Mouse (Mus musculus) erythroid progenitor cell, adult 5-6 weeks (primary cell): ENCODE results near the gene Kif5a. TPM values are rescaled to one million over a fixed set of nuclear protein-coding genes. Genes with fewer than 3 reads are reported as not detected.

Experiments used
- ATAC-seq: replicated peaks from 2 replicates; pipeline ENCODE4 v1.8.0; 2016; ENCODE audit warnings: moderate number of reproducible peaks, mild to moderate bottlenecking, moderate TSS enrichment, inconsistent platforms; ENCODE audit not compliant: poor library complexity, low FRiP score, severe bottlenecking
- total RNA-seq, 2 experiments: library from RNA; stranded (forward) in 1 of 2; stranded (reverse) in 1 of 2; fragments of 150-400 nt in 1 of 2; fragments of 186-747, 209-891 nt in 1 of 2; gene quantifications; 2 replicates each; pipeline versions ENCODE4 v1.2.3 to v1.2.4; 2015 to 2017; ENCODE audit warnings: low replicate concordance in 2 of 2

Gene Kif5a
- total RNA-seq, 2 experiments from 2014 or later: not detected

DNA sequence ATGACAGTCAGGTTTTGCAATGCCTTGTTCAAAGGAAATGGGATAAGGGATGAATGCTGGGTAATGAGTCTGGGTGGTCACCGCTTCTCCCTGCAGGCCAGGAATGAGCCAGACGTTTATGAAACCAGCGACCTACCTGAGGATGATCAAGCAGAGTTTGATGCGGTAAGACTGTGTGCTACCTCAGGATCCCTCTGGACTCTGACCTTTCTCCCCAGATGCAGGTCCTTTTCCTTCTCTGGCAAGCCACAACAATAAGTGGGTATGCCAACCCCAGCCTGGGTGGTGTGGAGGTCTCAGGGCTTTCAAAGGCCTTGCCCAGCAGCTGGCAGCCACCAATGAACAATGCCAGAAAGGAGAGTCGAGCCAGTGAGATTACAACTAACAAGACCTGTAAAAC lies 4.2 kb upstream of the Kif5a start:
- no peak for ATAC-seq

DNA sequence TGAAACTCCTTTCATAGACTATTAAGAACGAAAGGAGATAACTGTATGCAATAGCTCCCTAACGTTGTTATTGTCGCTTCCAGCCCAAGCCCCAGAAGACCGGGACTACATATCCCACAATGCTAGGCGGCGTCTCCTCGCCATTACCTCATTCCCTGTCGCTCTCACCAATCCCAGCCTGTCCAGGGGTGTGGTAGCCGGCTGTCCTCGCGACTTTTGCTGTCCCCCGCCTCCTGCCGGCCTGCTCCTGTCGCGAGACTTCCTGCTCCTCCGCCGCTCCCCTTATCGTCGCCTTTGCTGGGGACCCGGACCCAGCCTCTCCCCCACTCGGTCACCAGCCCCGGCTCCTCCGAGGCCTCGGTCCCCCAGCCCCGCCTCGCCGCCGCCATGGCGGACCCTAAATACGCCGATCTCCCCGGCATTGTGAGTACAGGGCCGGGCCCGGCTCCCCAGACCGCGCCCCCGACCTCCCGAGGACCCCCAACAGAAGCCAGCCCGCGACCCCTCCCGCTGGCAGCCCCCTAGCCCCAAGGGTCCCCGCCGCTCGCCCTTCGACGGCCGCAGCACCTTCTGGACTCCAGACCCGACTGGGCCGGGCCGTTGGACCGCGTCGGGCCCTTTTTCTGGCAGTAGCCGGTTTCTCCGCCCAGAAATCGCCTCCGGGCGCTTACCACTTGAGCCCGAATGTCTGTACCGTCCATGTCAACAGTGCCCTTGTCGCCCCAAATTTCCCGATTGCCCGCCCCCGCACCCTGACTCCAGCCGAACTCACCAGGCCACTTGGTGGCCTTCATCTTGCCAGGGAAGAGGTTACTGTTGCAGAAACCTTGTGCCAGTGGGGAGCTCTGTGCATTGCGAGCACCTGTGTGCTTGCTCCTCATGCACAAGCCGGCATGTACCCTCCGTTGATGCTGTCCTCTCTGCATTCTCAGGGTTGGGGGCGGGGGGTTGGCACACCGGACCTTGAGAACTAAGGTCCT lies 3.3 kb upstream of the Kif5a start, which contains the start of gene Dctn2:
Dctn2 (plus strand) TSS at position 257 of the 980 bp plus-strand sequence.
- peak; percentile 95 for ATAC-seq

GRCm38 (mm10) chr10:127265727-127266111 lies 2.6 kb upstream of the Kif5a start:
- peak; percentile 65 for ATAC-seq

- no peak for ATAC-seq
Observed at GRCm38 (mm10) chr10:127264971-127265370, 1.8 kb upstream of the Kif5a start.

- no peak for ATAC-seq
Observed at GRCm38 (mm10) chr10:127264336-127264735, 1.2 kb upstream of the Kif5a start.

DNA sequence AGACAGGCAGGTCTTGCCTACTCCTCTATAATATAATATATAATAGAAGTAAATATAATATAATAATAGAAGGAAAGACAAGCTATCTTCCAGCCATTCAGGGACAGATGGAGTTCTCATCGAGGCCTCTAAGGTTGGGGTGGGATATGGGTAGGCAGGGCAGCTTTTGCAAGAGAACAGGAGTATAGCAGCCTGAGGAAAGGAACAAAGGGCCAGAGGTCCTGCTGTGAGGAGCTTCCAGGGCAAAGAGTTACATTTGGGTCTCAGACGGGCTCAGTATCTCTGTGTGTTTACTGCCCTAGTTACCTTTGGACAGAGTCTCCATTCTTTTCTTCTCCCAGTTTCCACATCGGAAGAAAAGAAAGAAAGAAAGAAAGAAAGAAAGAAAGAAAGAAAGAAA lies 483 bp upstream of the Kif5a start:
- no peak for ATAC-seq

GRCm38 (mm10) chr10:127261706-127262547 lies 1.2 kb downstream of the Kif5a start:
- no peak for ATAC-seq

DNA sequence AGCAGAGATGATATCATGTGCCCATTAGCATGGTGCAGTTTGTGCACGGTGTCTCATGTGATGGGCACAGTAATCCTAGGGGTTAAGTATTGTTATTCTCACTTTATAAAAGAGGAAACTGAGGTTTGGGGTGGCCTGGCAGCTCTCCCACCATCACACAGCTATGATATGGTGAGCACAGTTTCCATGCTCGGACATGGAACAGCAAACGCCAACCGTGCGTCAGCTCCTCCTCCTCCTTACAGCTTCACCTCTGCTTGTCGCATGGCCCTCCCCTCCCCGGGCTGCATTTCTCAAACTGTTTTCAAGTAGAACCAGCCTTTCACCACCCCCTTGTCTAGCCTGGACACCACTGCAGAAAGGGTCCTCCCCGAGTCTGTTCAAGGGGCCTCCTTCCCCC lies 4.7 kb downstream of the Kif5a start:
- no peak for ATAC-seq

DNA sequence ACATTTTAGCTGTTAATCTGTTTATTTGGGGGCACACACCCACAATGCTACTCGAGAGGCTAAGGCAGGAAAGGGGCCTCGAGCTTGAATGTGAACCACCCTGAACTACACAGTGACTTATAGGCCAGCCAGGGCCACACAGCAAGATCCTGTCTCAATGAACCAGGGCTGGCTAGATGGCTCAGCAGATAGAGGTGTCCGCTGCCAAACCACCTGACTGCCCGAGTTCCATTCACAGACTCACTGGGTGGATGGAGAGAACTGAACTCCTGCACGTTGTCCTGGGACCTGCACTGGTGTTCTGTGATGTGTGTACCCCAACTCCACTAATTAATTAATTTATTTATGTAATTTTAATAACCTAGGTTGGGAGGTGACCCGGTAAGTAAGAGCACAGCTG lies 5.4 kb downstream of the Kif5a start:
- no peak for ATAC-seq

DNA sequence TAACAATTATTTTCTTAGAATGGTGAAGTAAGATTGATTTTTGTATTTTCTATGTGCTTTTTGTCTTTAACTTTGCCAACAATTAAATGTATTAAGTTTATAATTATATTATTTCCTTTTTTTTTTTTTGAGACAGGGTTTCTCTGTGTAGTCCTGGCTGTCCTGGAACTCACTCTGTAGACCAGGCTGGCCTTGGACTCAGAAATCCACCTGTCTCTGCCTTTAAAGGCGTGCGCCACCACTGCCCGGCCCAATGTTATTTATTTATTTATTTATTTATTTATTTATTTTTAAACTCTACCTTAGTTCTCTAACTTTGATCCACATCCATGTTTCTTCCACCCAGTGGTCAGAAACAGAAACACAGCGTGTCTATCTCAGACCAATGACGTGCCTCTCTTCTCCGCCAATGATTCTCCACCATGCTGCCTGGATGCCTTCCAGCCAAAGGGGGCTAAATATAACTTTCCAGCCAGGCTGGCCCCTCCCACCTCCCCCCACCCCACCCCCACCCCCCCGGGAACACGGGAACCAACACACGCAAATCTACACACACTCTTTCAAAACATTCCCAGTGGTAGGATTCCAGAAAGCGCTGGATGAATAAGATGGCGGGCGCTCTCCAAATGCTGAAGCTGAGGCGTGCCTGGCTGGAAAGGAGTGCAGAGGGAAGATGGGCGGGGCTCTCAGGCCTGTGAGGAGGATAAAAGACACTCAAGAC lies 7.4 kb downstream of the Kif5a start:
- no peak for ATAC-seq

DNA sequence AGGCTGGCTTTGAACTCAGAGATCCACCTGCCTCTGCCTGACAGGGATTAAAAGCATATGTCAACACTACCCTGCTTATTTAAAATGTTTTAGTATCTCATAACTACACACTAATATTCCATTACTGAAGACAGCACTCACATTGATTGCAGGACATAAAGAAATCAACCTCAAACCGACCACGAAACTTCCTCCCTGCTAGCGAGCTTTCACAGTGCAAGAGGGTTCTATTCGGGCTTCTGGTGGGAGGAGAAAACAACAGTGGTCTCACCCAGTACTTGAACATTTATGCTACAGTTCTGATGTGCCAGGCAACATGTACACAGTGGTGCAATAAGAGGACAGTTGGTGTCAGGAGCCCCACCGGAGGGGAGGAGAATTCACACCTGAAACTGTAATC lies 12.3 kb downstream of the Kif5a start:
- ATAC-seq: no peak

DNA sequence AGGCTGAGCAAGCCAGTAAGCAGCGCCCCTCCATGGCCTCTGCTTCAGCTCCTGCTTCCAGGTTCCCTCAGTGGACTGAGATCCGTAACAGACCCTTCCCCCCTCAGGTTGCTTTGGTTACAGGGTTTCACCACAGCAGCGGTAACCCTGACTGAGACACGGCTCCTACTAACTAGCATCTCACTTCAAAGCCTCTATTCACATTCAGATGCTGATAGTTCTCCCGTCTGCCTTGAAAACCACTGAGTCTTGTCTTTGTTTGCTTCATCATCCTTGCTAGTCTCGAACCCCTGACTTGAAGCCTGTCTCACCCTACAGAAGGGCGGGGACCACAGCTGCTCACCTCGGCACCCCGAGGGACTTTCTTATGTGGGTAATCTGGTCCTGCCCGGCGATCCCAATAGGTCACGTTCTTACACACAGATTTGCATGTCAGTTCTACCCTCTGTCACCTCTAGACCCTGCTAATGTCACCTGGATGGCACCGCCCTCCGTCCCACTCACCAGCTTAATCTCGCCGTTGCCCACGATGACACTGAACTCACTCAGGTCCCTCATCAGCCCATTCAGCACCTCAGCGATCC lies 24.8 kb downstream of the Kif5a start:
- ATAC-seq: no peak

DNA sequence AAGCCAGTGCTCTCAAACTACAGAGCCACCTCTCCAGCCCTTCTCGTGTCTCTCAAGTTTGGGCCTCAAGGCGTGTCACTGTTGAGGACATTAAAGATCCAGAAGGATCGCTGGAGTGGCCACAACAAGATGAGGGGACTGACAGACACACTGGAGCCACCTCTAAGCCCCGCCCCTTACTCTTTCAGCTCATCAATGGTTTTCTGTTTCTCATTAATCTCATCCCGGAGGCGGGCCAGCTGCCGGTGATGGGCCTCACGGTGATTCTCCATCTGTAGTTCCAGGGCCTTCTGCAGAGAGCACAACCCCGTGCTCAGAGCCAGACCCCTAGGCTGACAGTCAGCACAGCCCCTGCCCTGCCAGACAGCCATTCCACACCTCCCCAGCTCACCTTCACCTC lies 26.6 kb downstream of the Kif5a start:
- ATAC-seq: no peak

- no peak for ATAC-seq
Observed at GRCm38 (mm10) chr10:127233141-127233540, 30.0 kb downstream of the Kif5a start.

DNA sequence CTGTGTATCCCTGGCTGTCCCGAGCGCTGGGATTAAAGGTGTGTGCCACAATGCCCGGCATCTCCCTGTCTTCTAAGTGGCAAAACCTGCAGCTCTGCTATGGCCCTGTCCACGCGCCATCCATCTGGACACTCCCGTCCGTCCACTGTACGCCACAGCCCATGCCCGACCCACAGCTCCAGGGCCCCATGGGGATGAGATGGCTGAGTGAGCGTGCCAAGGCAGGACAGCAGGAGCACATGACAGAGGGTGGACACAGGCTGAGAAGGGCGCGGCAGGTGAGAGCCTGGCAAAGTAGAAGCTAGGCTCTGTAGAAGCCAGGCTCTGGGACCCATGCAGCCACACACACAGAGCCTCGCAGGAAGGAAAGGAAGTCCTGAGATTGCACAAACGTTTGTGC lies 31.4 kb downstream of the Kif5a start:
- no peak for ATAC-seq

GRCm38 (mm10) chr10:127230693-127231092 lies 32.5 kb downstream of the Kif5a start:
- no peak for ATAC-seq

GRCm38 (mm10) chr10:127228897-127229296 lies 34.3 kb downstream of the Kif5a start:
- peak; percentile 84 for ATAC-seq

GRCm38 (mm10) chr10:127227163-127227562 lies 36.0 kb downstream of the Kif5a start:
- no peak for ATAC-seq

DNA sequence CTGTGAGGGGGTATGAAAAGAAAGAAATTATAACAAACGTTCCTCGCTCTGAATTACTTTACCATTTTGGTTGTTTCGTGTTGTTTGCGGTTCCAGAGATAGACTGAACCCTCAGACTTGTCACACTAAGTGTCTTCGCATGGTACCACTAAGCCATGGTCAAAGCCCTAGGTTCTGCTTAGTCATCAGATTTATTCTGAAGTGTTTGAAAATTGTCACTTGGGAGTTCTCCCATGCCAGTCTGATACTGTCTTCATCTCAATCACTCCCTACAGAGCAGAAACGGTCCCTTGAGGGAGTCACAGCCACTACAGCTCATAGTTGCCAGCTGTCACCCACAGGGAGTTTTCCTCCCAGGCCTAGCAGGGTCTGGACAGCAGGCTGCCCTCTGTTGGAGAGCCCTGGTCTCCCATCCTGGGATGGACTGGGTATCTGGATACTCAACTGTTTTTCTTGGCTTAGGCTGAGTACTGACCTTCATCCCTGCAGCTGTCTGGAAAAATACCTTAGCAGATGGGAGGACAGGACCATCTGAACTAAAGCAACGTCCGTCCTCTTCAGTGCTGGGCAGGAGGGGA lies 36.7 kb downstream of the Kif5a start:
- no peak for ATAC-seq
